Mouse (Mus musculus) hindlimb bud, embryonic 11.5 days (tissue): Measurements from ENCODE around the gene Stx18.

ENCODE experiments used
- DNase-seq: peaks from one replicate; pipeline ENCODE4 v3.0.0-alpha.2; 2012; ENCODE audit warnings: low read depth, low spot score; ENCODE audit errors: extremely low spot score

The Stx18 gene

DNA sequence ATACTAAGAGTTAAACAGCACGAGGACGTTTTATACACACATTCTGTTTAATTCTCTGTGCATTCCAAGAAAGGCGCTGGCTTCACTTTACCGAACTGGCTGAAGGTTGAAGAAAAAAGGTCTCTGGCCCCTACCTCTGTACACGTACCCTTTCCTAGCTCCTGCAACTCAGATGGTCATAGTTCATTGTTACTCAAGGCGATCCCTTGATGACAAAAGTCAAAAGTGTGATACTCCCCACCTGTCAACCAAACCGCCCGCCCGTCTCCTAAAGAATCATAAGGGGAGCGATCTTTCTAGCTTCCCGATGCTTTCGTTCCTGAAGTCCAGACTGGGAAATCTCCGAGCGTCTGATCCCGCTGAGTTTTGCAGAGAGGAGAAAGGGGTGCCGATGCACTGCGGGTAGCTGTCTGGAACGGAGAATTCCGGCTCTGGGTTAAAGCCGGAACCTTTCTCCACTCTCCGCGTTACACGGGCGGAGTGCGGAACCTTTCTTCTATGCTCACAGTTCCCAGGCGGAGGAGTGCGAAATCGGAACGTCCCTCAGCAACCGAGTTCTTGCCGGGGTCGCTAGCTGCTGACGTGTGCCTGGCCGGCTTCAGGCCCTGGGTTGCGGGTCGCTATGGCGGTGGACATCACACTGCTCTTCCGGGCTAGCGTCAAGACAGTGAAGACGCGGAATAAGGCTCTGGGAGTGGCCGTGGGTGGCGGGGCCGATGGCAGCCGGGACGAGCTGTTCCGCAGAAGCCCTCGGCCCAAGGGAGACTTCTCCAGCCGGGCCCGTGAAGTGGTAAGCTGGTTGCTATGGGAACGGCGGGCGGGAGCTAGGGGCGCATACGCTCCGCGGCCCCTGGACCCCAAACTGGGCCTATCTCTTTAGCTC is at the start of gene Stx18:
Gene Stx18 (plus strand): TSS at position 33 of the 883 bp plus-strand sequence.
- peak; percentile 81 for DNase-seq

DNA sequence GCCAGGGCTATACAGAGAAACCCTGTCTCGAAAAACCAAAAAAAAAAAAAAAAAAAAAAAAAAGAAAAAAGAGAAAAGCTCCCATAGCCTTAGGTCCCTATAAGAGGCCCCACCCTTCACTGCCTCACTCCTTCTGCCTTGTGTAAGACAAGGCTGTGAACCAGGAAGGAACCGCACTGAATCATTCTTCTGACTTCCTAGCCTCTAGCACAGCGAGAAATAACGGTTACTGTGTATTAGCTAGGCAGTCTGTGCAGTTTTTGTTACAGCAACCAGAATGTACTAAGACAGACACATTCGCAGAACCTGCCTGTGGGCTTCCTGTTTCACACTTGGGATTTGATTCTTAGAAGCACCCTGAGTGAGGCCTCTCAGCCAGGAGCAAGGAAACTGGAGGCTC is 46.2 kb upstream of the Stx18 start:
- DNase-seq, result no peak

- DNase-seq, result no peak
These were observed 39.7 kb upstream of the Stx18 start for GRCm38 (mm10) chr5:37998805-37999204.

DNA sequence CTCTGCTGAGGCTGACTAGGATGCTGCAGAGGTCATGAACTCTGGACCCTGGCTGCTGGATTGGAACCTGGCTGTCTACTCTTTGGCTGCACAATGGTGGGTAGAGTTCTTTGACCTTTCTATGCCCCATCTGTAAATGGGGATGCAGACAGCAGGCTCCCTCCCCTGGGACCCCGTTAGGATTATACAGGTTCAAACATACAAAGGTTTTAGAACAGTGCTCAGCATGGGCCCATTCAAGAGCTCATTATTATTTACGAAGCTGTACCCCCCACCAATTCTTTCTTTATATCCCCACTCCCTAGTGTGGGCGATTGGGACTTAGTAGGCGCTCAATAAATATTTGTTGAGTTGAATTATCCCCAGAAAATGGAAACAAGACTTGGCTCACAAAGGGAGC is 36.0 kb upstream of the Stx18 start:
- no peak for DNase-seq

GRCm38 (mm10) chr5:38004746-38005145 is 33.8 kb upstream of the Stx18 start:
- DNase-seq, result no peak

GRCm38 (mm10) chr5:38006415-38007347 is 31.9 kb upstream of the Stx18 start:
- DNase-seq, result no peak

DNA sequence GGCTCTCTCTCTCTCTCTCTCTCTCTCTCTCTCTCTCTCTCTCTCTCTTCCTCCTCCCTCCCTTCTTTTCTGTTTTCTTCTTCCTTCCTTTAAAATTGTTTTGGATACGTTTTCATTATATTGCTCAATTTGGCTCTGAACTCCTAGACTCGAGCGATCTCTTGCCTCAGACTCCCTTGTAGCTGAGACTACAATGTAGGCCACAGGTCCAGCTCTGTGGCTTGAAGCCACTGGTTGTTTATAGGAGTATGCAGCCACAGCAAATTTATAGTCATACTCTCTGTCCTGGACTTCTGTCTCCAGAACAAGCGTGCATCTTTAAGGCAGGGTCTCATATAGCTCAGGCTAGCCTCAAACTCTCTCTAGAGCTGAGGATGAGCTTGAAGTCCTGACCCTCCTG is 29.5 kb upstream of the Stx18 start:
- no peak for DNase-seq

- DNase-seq, result no peak
These were observed 23.6 kb upstream of the Stx18 start for GRCm38 (mm10) chr5:38014916-38015315.

DNA sequence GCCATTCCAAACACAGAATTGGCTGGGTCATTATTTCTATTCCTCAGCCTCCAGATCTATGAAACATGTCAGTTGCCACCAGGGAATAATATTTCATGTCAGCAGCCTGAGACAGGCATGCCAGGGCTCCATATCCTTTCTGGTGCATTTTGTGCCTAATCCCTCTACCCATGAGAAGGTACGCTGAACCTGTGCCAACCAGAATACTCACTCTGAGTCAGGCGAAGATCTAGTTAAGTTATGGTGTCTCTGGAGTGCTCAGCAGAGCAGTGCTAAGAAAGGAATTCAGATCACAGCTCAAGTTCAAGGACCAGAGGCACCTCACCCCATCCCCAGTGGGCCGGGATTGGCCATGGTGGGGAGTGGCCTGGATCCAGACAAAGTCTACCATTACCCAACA is 21.6 kb upstream of the Stx18 start:
- no peak for DNase-seq

- no peak for DNase-seq
These were observed 10.9 kb upstream of the Stx18 start for GRCm38 (mm10) chr5:38027656-38028055.

DNA sequence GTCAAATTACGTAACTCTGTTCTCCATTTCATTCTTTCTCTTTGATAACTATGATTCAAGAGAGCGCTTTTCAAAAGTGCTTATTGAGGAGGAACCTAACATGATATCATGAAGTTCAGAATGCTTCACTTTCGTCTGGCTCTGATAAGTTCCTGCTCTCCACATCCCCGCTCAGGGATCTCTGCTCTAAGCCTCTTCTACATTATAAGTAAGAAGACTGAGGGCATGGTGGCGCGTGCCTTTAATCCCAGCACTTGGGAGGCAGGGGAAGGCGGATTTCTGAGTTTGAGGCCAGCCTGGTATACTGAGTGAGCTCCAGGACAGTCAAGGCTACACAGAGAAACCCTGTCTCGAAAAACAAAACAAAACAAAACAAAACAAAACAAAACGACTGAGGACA is 268 bp upstream of the Stx18 start:
- no peak for DNase-seq

DNA sequence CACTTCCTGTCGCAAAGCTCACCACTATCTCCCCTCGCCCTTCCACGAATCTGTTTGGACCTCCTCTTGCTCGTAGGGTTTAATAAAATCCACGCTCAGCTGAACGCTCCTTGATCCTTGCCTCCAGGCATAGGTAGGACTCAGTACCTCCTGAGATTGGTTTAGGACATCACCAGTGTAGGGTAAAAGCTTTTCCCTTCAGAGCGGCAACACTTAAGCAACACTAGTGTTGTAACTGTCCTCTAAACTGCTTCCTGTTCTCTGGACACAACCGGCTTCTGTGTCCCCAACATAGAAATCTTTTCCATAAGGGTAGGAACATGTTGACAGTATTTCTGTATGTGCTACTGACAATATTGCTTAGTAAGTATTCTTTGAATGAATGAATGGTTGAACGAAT is 1.3 kb downstream of the Stx18 start:
- DNase-seq, result no peak

- DNase-seq, result no peak
These were observed 6.4 kb downstream of the Stx18 start for GRCm38 (mm10) chr5:38044923-38045322.

DNA sequence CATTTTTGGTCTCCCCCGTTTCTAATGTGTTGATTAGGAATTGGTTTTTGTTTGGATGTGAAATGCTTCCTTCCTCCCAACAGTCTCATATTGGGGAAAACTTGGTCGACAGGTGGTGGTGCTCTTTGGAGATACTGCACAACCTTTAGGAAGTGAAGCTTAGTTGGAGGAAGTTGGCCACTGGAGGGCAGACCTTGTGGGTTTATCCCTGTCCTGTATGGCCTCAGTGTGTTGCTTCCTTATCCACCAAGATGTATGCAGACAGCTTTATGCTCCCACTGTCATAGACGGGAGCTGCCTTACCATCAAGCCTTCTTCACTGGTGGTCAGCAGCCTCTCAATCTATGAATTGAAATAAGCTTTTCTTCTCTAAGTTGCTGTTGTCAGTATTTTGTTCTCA is 9.6 kb downstream of the Stx18 start:
- no peak for DNase-seq

- no peak for DNase-seq
These were observed 22.5 kb downstream of the Stx18 start for GRCm38 (mm10) chr5:38061051-38061450.

- no peak for DNase-seq
These were observed 24.2 kb downstream of the Stx18 start for GRCm38 (mm10) chr5:38062709-38063108.

DNA sequence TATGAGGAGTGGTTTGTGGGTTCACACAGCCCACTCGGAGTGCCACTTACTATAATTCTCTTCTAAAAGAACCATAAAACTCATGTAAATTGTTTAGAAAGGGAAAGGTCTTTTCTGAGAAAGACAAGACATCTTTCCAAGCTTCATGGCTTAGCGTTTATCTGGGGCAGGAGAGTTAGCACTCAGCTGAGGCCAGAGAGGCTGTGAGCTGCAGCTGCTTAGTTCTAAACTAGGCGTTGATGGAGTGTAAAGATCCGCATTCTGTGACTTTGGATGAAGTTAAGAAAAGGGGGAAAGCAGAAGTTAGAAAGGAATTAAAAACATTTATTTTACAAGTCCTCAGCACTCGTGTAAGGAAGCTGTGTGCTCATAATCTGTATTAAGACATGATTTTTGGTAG is 24.8 kb downstream of the Stx18 start:
- DNase-seq, result no peak

- no peak for DNase-seq
These were observed 25.6 kb downstream of the Stx18 start for GRCm38 (mm10) chr5:38064043-38064575.

DNA sequence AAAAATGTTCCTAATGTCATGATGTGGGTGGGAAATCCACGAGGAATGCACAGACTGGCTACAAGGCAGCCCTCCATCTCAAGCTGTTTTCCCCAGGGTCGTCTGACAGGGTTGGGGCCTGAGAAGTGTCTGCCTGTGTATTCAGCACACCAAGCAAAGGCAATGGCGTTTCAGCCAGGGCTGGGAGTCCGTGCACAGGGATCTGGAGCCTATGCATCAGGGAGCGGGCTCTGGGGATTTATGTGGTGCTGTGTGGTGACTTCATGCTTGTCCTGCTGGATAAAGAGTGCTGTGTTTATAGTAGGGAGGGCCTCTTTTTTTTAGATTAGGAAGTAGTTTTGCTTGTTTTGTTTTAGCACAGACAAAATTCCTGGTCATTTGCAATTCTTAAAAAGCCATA is 26.2 kb downstream of the Stx18 start:
- no peak for DNase-seq

- no peak for DNase-seq
These were observed 26.9 kb downstream of the Stx18 start for GRCm38 (mm10) chr5:38065454-38065853.

GRCm38 (mm10) chr5:38066606-38067005 is 28.1 kb downstream of the Stx18 start:
- DNase-seq, result no peak

GRCm38 (mm10) chr5:38076326-38076725 is 37.8 kb downstream of the Stx18 start:
- no peak for DNase-seq
